Mouse (Mus musculus) brain, embryonic 18.5 days (tissue): ENCODE measurements around the gene Padi1.

Experiments used
- DNase-seq: peaks from one replicate; pipeline ENCODE4 v3.0.0-alpha.2; 2012; ENCODE audit warnings: low read depth, low spot score

Gene Padi1

GRCm38 (mm10) chr4:140845666-140846065 lies at the start of gene Padi1:
Padi1 (minus strand) TSS chr4:140845778.
- DNase-seq = no peak

GRCm38 (mm10) chr4:140892163-140892530 lies 46.6 kb upstream of the Padi1 start:
- DNase-seq = no peak

GRCm38 (mm10) chr4:140891525-140892162 lies 46.1 kb upstream of the Padi1 start:
- DNase-seq = no peak

- no peak for DNase-seq
Observed at GRCm38 (mm10) chr4:140883852-140884251, 38.3 kb upstream of the Padi1 start.

- no peak for DNase-seq
Observed at GRCm38 (mm10) chr4:140882981-140883380, 37.4 kb upstream of the Padi1 start.

- no peak for DNase-seq
Observed at GRCm38 (mm10) chr4:140882365-140882764, 36.8 kb upstream of the Padi1 start.

- no peak for DNase-seq
Observed at GRCm38 (mm10) chr4:140881771-140882170, 36.2 kb upstream of the Padi1 start.

- no peak for DNase-seq
Observed at GRCm38 (mm10) chr4:140881026-140881670, 35.6 kb upstream of the Padi1 start.

- no peak for DNase-seq
Observed at GRCm38 (mm10) chr4:140880207-140880606, 34.6 kb upstream of the Padi1 start.

GRCm38 (mm10) chr4:140879739-140880138 lies 34.2 kb upstream of the Padi1 start:
- no peak for DNase-seq

- no peak for DNase-seq
Observed at GRCm38 (mm10) chr4:140879116-140879515, 33.5 kb upstream of the Padi1 start.

- DNase-seq = no peak
Observed at GRCm38 (mm10) chr4:140878655-140879054, 33.1 kb upstream of the Padi1 start.

GRCm38 (mm10) chr4:140877441-140877840 lies 31.9 kb upstream of the Padi1 start:
- no peak for DNase-seq

- no peak for DNase-seq
Observed at GRCm38 (mm10) chr4:140876681-140877080, 31.1 kb upstream of the Padi1 start.

- no peak for DNase-seq
Observed at GRCm38 (mm10) chr4:140876161-140876560, 30.6 kb upstream of the Padi1 start.

GRCm38 (mm10) chr4:140873011-140873410 lies 27.4 kb upstream of the Padi1 start:
- no peak for DNase-seq

GRCm38 (mm10) chr4:140872686-140872992 lies 27.1 kb upstream of the Padi1 start:
- DNase-seq = no peak

GRCm38 (mm10) chr4:140871851-140872685 lies 26.5 kb upstream of the Padi1 start:
- no peak for DNase-seq

GRCm38 (mm10) chr4:140871376-140871775 lies 25.8 kb upstream of the Padi1 start:
- no peak for DNase-seq

GRCm38 (mm10) chr4:140870876-140871275 lies 25.3 kb upstream of the Padi1 start:
- no peak for DNase-seq

- DNase-seq = no peak
Observed at GRCm38 (mm10) chr4:140869945-140870344, 24.4 kb upstream of the Padi1 start.

GRCm38 (mm10) chr4:140868484-140869190 lies 23.1 kb upstream of the Padi1 start:
- DNase-seq = no peak
